In genomic region chr2:156933426-156933825, GRCm38 (mm10) we compare ENCODE assay signal across 22 mouse cellular contexts.
"Had no signal": no experiment of that assay in that cellular context is flagged by ENCODE, and none has a peak within 500 bp of the region (broad histone marks: within the 10 kb centered on the region; RNA-seq: fewer than 3 reads in every experiment).

No protein-coding gene starts in this region.

- DNase-seq: kidney, adult 9 months; kidney, postnatal 14 days; kidney, postnatal 4 days; left cerebral cortex, postnatal 4 days; lung, adult 18-20 months; lung, postnatal 10 days; right cerebral cortex, adult 18-20 months; right cerebral cortex, postnatal 14 days; right cerebral cortex, postnatal 4 days; thymus, adult 2 months; thymus, postnatal 14 days; thymus, postnatal 4 days had no signal

- H3K4me3 ChIP-seq: limb, embryonic 12.5 days; limb, embryonic 15.5 days; lung, embryonic 15.5 days; midbrain, embryonic 12.5 days; midbrain, embryonic 15.5 days; neural tube, embryonic 12.5 days; neural tube, embryonic 15.5 days had no signal

- ATAC-seq: midbrain, embryonic 15.5 days had no signal

- H3K9ac ChIP-seq: limb, embryonic 12.5 days; limb, embryonic 15.5 days; liver, embryonic 14.5 days; lung, embryonic 15.5 days; midbrain, embryonic 12.5 days; midbrain, embryonic 15.5 days; neural tube, embryonic 12.5 days; neural tube, embryonic 15.5 days had no signal

- H3K27ac ChIP-seq: limb, embryonic 12.5 days; limb, embryonic 15.5 days; liver, embryonic 14.5 days; lung, embryonic 15.5 days; macrophage; midbrain, embryonic 12.5 days; midbrain, embryonic 15.5 days; neural tube, embryonic 12.5 days; neural tube, embryonic 15.5 days; stomach, postnatal 0 days had no signal

- H3K36me3 ChIP-seq: lung, embryonic 15.5 days had no signal

- H3K9me3 ChIP-seq: limb, embryonic 12.5 days; limb, embryonic 15.5 days; lung, embryonic 15.5 days; midbrain, embryonic 12.5 days; midbrain, embryonic 15.5 days; neural tube, embryonic 12.5 days; neural tube, embryonic 15.5 days had no signal

- H3K4me2 ChIP-seq: limb, embryonic 12.5 days; limb, embryonic 15.5 days; lung, embryonic 15.5 days; midbrain, embryonic 12.5 days; midbrain, embryonic 15.5 days; neural tube, embryonic 12.5 days; neural tube, embryonic 15.5 days had no signal

- H3K4me1 ChIP-seq: limb, embryonic 12.5 days; limb, embryonic 15.5 days; lung, embryonic 15.5 days; midbrain, embryonic 12.5 days; midbrain, embryonic 15.5 days; neural tube, embryonic 12.5 days; neural tube, embryonic 15.5 days had no signal

- H3K27me3 ChIP-seq: limb, embryonic 12.5 days; limb, embryonic 15.5 days; lung, embryonic 15.5 days; midbrain, embryonic 12.5 days; midbrain, embryonic 15.5 days; neural tube, embryonic 12.5 days; neural tube, embryonic 15.5 days had no signal
